Mouse (Mus musculus): ENCODE measurements around the gene Hus1b. TPM values are rescaled to one million over a fixed set of nuclear protein-coding genes. Genes with fewer than 3 reads are reported as not detected.

Hus1b gene
- total RNA-seq, 2 experiments from 2014 or later, result 0.27 to 0.71 TPM

Other genes starting within 250 kb of the Hus1b start
- under 1 TPM; 0.11 to 0.28 TPM for gene Irf4, start 198.5 kb downstream of the Hus1b start, total RNA-seq (2021)
- gene Exoc2, start 26.3 kb upstream of the Hus1b start, total RNA-seq (2021), result 10 to 100 TPM; 39.5 to 40.6 TPM
- gene Gm5447, start 26.4 kb upstream of the Hus1b start, total RNA-seq (2021), result not detected

All from left cerebral cortex, postnatal 25 days (tissue).